ENCODE assay signal across 8 mouse cellular contexts in the genomic region with DNA sequence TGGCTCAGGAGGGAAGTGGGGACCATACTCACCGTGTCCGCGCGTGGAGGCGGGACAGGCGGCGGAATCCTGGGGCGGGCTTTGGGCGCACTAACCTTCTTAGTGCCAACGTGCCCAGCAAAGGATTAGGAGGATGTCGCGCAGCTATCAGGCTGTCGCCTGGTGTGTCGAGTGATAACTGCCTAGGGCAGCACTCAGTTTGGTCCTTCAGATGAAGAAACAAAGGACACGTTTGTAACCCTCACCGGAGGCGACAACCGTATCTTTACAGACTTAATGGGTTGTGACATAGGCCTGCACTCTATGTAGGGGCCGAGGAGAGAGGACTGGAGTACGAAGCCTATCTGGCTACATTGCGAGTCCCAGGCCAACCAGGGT. TPM values are rescaled to one million over a fixed set of nuclear protein-coding genes. Genes with fewer than 3 reads are reported as not detected.
DNase-seq lines count a peak whose midpoint lies in the region; ATAC-seq and TF ChIP-seq lines count a peak whose summit lies in the region.

No protein-coding gene starts in this region.

- POLR2A ChIA-PET in Patski (lab: Charles Lee) = no interaction called here

- CTCF ChIA-PET in Patski (lab: Charles Lee) = no interaction called here

- H3K27me3 ChIP-seq in heart, embryonic 16.5 days (ENCODE audit: control insufficient read depth, insufficient read depth, low read length) = no peaks in the 10 kb centered on the region
- no peaks in the 10 kb centered on the region for H3K27me3 ChIP-seq in Patski
- no peaks in the 10 kb centered on the region for H3K27me3 ChIP-seq in hindbrain, embryonic 11.5 days (ENCODE audit: control insufficient read depth, insufficient read depth, low read length)

- no peak for DNase-seq in heart, adult 11 months
- no peak for DNase-seq in Patski (ENCODE audit: low read depth, low spot score)
- DNase-seq in hindbrain, embryonic 11.5 days (ENCODE audit: low spot score) = no peak
- no peak for DNase-seq in ovary, postnatal 36 days (ENCODE audit: low spot score)
- DNase-seq in adrenal gland, postnatal 25 days = no peak
- no peak for DNase-seq in adrenal gland, adult 8-10 months

- 0 out of 2 replicates have a peak, but pooled peaks have one; percentile 10 for ATAC-seq in heart, embryonic 16.5 days (replicated peaks; ENCODE audit: extremely low read depth, insufficient read depth, low FRiP score)
- ATAC-seq in Patski = peak; percentile 51
- peak; percentile 65 for ATAC-seq in hindbrain, embryonic 11.5 days (ENCODE audit: low FRiP score)
- peak; percentile 84 for ATAC-seq in megakaryocyte-erythroid progenitor cell, adult 5-6 weeks (replicated peaks; ENCODE audit: low FRiP score, low TSS enrichment, poor library complexity, severe bottlenecking)

- no peaks in the 10 kb centered on the region for H3K4me1 ChIP-seq in heart, embryonic 16.5 days (ENCODE audit: control insufficient read depth, insufficient read depth, low read length)
- no peaks in the 10 kb centered on the region for H3K4me1 ChIP-seq in hindbrain, embryonic 11.5 days (replicated peaks; ENCODE audit: control insufficient read depth, insufficient read depth, low read length)

- H3K9ac ChIP-seq in heart, embryonic 16.5 days (ENCODE audit: low read length) = peak overlapping the region; percentile 68
- peak overlapping the region; percentile 56 for H3K9ac ChIP-seq in hindbrain, embryonic 11.5 days (ENCODE audit: low read depth, low read length)

- in situ Hi-C loops in Patski (cut with MboI; ENCODE audit: low pct_unique_long_range_greater_than_20kb) = no loop called here

- peak overlapping the region; percentile 78 for H3K4me3 ChIP-seq in heart, embryonic 16.5 days (ENCODE audit: low read length)
- H3K4me3 ChIP-seq in hindbrain, embryonic 11.5 days (ENCODE audit: low read depth, low read length) = peak overlapping the region; percentile 81

- H3K27ac ChIP-seq in heart, embryonic 16.5 days (ENCODE audit: low read length) = no peak overlapping the region
- H3K27ac ChIP-seq in hindbrain, embryonic 11.5 days (ENCODE audit: low read depth, low read length) = no peak overlapping the region

- 4% methylated on average over 21 of the region's 21 CpGs for WGBS in heart, embryonic 16.5 days
- 4% methylated on average over 21 of the region's 21 CpGs for WGBS in hindbrain, embryonic 11.5 days

- no peaks in the 10 kb centered on the region for H3K36me3 ChIP-seq in heart, embryonic 16.5 days (ENCODE audit: control insufficient read depth, insufficient read depth)
- H3K36me3 ChIP-seq in hindbrain, embryonic 11.5 days (ENCODE audit: control insufficient read depth, insufficient read depth, low read length) = no peaks in the 10 kb centered on the region

- H3K9me3 ChIP-seq in heart, embryonic 16.5 days (replicated peaks; ENCODE audit: control insufficient read depth, low read length) = no peaks in the 10 kb centered on the region
- no peaks in the 10 kb centered on the region for H3K9me3 ChIP-seq in hindbrain, embryonic 11.5 days (ENCODE audit: control insufficient read depth, low read length)

- H3K4me2 ChIP-seq in heart, embryonic 16.5 days (ENCODE audit: low read depth, low read length) = peak overlapping the region; percentile 76
- H3K4me2 ChIP-seq in hindbrain, embryonic 11.5 days (replicated peaks; ENCODE audit: low read depth, low read length) = peak overlapping the region; percentile 64

- no peak for TF ChIP-seq CTCF in Patski (IDR thresholded peaks at IDR 0.05)

RNA-seq across cellular contexts. Expression of a gene that starts 0.4 kb away (rescaled TPM):
- 3.5 and 3.9 TPM in 2 replicates for polyA plus RNA-seq in heart, embryonic 16.5 days (2015; fragmentation: Nextera tagmentation; extraction: Ambion mirVana)
- 10.0 TPM for polyA plus RNA-seq in Patski (2021)
- polyA plus RNA-seq in hindbrain, embryonic 11.5 days (2014; fragmentation: Nextera tagmentation; extraction: Ambion mirVana) = 5.7 and 5.8 TPM in 2 replicates
- 17.9 and 21.8 TPM in 2 replicates for total RNA-seq in megakaryocyte-erythroid progenitor cell, adult 5-6 weeks (2014; fragmentation: Nextera tagmentation)
- total RNA-seq in megakaryocyte-erythroid progenitor cell, adult 5-6 weeks (2017) = 5.2 and 7.7 TPM in 2 replicates
- total RNA-seq in adrenal gland, postnatal 25 days (2021) = 8.1 and 9.4 TPM in 2 replicates
- total RNA-seq in adrenal gland, adult 8-10 months (2022) = 10 to 100 TPM in 2 of 4 experiments, 1 to 10 TPM in 2; 6.0 to 21.7 (median 13.2) TPM

RNA-seq across cellular contexts. Expression of a gene that starts 7.8 kb away (rescaled TPM):
- 16.6 and 28.6 TPM in 2 replicates for polyA plus RNA-seq in heart, embryonic 16.5 days (2015; fragmentation: Nextera tagmentation; extraction: Ambion mirVana)
- polyA plus RNA-seq in Patski (2021) = not detected
- polyA plus RNA-seq in hindbrain, embryonic 11.5 days (2014; fragmentation: Nextera tagmentation; extraction: Ambion mirVana) = 4.5 and 5.1 TPM in 2 replicates
- 34.9 and 43.4 TPM in 2 replicates for total RNA-seq in megakaryocyte-erythroid progenitor cell, adult 5-6 weeks (2014; fragmentation: Nextera tagmentation)
- 36.8 and 45.6 TPM in 2 replicates for total RNA-seq in megakaryocyte-erythroid progenitor cell, adult 5-6 weeks (2017)
- total RNA-seq in adrenal gland, postnatal 25 days (2021) = 3.5 and 8.4 TPM in 2 replicates
- 10 to 100 TPM; 13.4 to 23.4 (median 19.6) TPM for total RNA-seq in adrenal gland, adult 8-10 months (2022)

RNA-seq across cellular contexts. Expression of a gene that starts 25.9 kb away (rescaled TPM):
- 213 and 218 TPM in 2 replicates for polyA plus RNA-seq in heart, embryonic 16.5 days (2015; fragmentation: Nextera tagmentation; extraction: Ambion mirVana)
- polyA plus RNA-seq in Patski (2021) = 207 TPM
- 337 and 396 TPM in 2 replicates for polyA plus RNA-seq in hindbrain, embryonic 11.5 days (2014; fragmentation: Nextera tagmentation; extraction: Ambion mirVana)
- total RNA-seq in megakaryocyte-erythroid progenitor cell, adult 5-6 weeks (2014; fragmentation: Nextera tagmentation) = 87.3 and 101 TPM in 2 replicates
- 34.2 and 55.1 TPM in 2 replicates for total RNA-seq in megakaryocyte-erythroid progenitor cell, adult 5-6 weeks (2017)
- total RNA-seq in adrenal gland, postnatal 25 days (2021) = 62.5 and 73.2 TPM in 2 replicates
- total RNA-seq in adrenal gland, adult 8-10 months (2022) = 100 to 1,000 TPM in 2 of 4 experiments, 10 to 100 TPM in 2; 81.0 to 121 (median 98.4) TPM

RNA-seq across cellular contexts. Expression of a gene that starts 42.1 kb away (rescaled TPM):
- 0.37 and 0.91 TPM in 2 replicates for polyA plus RNA-seq in heart, embryonic 16.5 days (2015; fragmentation: Nextera tagmentation; extraction: Ambion mirVana)
- 0.18 TPM for polyA plus RNA-seq in Patski (2021)
- 1.4 and 1.8 TPM in 2 replicates for polyA plus RNA-seq in hindbrain, embryonic 11.5 days (2014; fragmentation: Nextera tagmentation; extraction: Ambion mirVana)
- 0.55 TPM in 1 of 2 replicates, not detected in the other for total RNA-seq in megakaryocyte-erythroid progenitor cell, adult 5-6 weeks (2014; fragmentation: Nextera tagmentation)
- 0.09 TPM in 1 of 2 replicates, not detected in the other for total RNA-seq in megakaryocyte-erythroid progenitor cell, adult 5-6 weeks (2017)
- 0.15 TPM in 1 of 2 replicates, not detected in the other for total RNA-seq in adrenal gland, postnatal 25 days (2021)
- total RNA-seq in adrenal gland, adult 8-10 months (2022) = not detected

RNA-seq across cellular contexts. Expression of a gene that starts 49.1 kb away (rescaled TPM):
- polyA plus RNA-seq in heart, embryonic 16.5 days (2015; fragmentation: Nextera tagmentation; extraction: Ambion mirVana) = 0.09 TPM in 1 of 2 replicates, not detected in the other
- polyA plus RNA-seq in Patski (2021) = not detected
- polyA plus RNA-seq in hindbrain, embryonic 11.5 days (2014; fragmentation: Nextera tagmentation; extraction: Ambion mirVana) = not detected in 2 replicates
- total RNA-seq in megakaryocyte-erythroid progenitor cell, adult 5-6 weeks (2014; fragmentation: Nextera tagmentation) = not detected in 2 replicates
- total RNA-seq in megakaryocyte-erythroid progenitor cell, adult 5-6 weeks (2017) = not detected in 2 replicates
- not detected in 2 replicates for total RNA-seq in adrenal gland, postnatal 25 days (2021)
- total RNA-seq in adrenal gland, adult 8-10 months (2022) = under 1 TPM in 1 of 4 experiments, not detected in 3; 0.40 TPM

Comparison
In these comparisons a context has a peak if more than half of its experiments do, and no peak if none do; other contexts are left out.
1. ATAC-seq: peak in every context shown above with its lines; median percentile 84 in megakaryocyte-erythroid progenitor cell, adult 5-6 weeks; 65 in hindbrain, embryonic 11.5 days; 51 in Patski; 10 in heart, embryonic 16.5 days.